9 mouse cellular contexts compared by ENCODE assay signal in the genomic region with DNA sequence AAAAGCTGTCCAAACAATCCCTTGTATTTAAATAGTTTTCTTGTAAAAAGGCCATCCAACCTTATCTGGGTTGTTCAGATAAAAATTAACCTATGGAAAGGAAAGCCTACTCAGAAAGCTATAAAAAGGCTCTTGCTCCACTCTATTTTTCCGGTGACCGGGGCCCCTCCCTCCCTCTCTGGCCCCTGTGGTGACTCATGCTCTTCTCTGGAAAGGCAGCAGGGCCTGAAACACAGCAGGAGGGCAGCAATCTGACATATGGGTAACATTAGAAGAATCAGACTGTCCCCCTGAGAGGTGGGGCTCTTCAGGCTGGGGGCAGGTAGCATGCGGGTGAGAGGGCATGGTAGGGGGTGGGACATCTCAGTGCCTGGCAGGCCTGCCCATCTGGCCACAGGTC.
DNase-seq lines count a peak whose midpoint lies in the region; ATAC-seq and TF ChIP-seq lines count a peak whose summit lies in the region.
"Had no signal": no experiment of that assay in that cellular context is flagged by ENCODE, and none has a peak within 500 bp of the region (broad histone marks: within the 10 kb centered on the region; RNA-seq: fewer than 3 reads in every experiment).

No protein-coding gene starts in this region.

- no peak overlapping the region for H3K9ac ChIP-seq in embryonic facial prominence, embryonic 11.5 days (replicated peaks; ENCODE audit: low read length)
- 0 out of 2 replicates have a peak overlapping the region, but pooled peaks have one; percentile 32 for H3K9ac ChIP-seq in heart, postnatal 0 days (replicated peaks; ENCODE audit: low read depth, low read length)
- H3K9ac ChIP-seq in limb, embryonic 13.5 days = no peak overlapping the region
- H3K9ac ChIP-seq: midbrain, embryonic 12.5 days had no signal

- 18% methylated on average over 3 of the region's 3 CpGs for WGBS in embryonic facial prominence, embryonic 11.5 days
- 7% methylated on average over 3 of the region's 3 CpGs for WGBS in heart, postnatal 0 days
- 24% methylated on average over 3 of the region's 3 CpGs for WGBS in limb, embryonic 13.5 days

- peaks cover 2% of the 10 kb centered on the region for H3K4me1 ChIP-seq in embryonic facial prominence, embryonic 11.5 days (ENCODE audit: control insufficient read depth, insufficient read depth, low read length)
- peaks cover 39% of the 10 kb centered on the region for H3K4me1 ChIP-seq in heart, postnatal 0 days (ENCODE audit: control insufficient read depth, insufficient read depth)
- peaks cover 55% of the 10 kb centered on the region for H3K4me1 ChIP-seq in limb, embryonic 13.5 days

- H3K27ac ChIP-seq in embryonic facial prominence, embryonic 11.5 days (replicated peaks; ENCODE audit: low read depth, low read length) = no peak overlapping the region
- H3K27ac ChIP-seq in heart, postnatal 0 days (ENCODE audit: low read depth) = peak overlapping the region; percentile 81
- H3K27ac ChIP-seq in limb, embryonic 13.5 days = no peak overlapping the region
- H3K27ac ChIP-seq: midbrain, embryonic 12.5 days had no signal

- H3K9me3 ChIP-seq in embryonic facial prominence, embryonic 11.5 days (replicated peaks; ENCODE audit: control insufficient read depth, low read length) = no peaks in the 10 kb centered on the region
- no peaks in the 10 kb centered on the region for H3K9me3 ChIP-seq in heart, postnatal 0 days (replicated peaks; ENCODE audit: control insufficient read depth, low read length)
- H3K9me3 ChIP-seq in limb, embryonic 13.5 days = no peaks in the 10 kb centered on the region
- H3K9me3 ChIP-seq: midbrain, embryonic 12.5 days had no signal

- no peak; the same call in 1 of the 2 replicates for TF ChIP-seq EP300 in heart, postnatal 0 days (IDR thresholded peaks at IDR 0.05; ENCODE audit: low read depth)

- no peak for ATAC-seq in embryonic facial prominence, embryonic 11.5 days (replicated peaks; ENCODE audit: insufficient number of reproducible peaks, low FRiP score, low TSS enrichment, low read depth)
- peak; percentile 69 for ATAC-seq in heart, postnatal 0 days (ENCODE audit: insufficient read depth, low read depth)
- 0 out of 2 replicates have a peak, but pooled peaks have one; percentile 13 for ATAC-seq in limb, embryonic 13.5 days (ENCODE audit: low FRiP score, low read depth)

- no peaks in the 10 kb centered on the region for H3K27me3 ChIP-seq in embryonic facial prominence, embryonic 11.5 days (ENCODE audit: control insufficient read depth, insufficient read depth, low read length)
- H3K27me3 ChIP-seq in heart, postnatal 0 days (ENCODE audit: control insufficient read depth, insufficient read depth, low read length) = no peaks in the 10 kb centered on the region
- H3K27me3 ChIP-seq in limb, embryonic 13.5 days = no peaks in the 10 kb centered on the region

- no peak overlapping the region for H3K4me3 ChIP-seq in embryonic facial prominence, embryonic 11.5 days (ENCODE audit: low read depth, low read length)
- H3K4me3 ChIP-seq in heart, postnatal 0 days (ENCODE audit: low read depth, low read length) = no peak overlapping the region
- H3K4me3 ChIP-seq in limb, embryonic 13.5 days = no peak overlapping the region
- H3K4me3 ChIP-seq: midbrain, embryonic 12.5 days had no signal

- no peaks in the 10 kb centered on the region for H3K36me3 ChIP-seq in embryonic facial prominence, embryonic 11.5 days (replicated peaks; ENCODE audit: control insufficient read depth, insufficient read depth, low read depth, low read length)
- H3K36me3 ChIP-seq in heart, postnatal 0 days (replicated peaks; ENCODE audit: control insufficient read depth, insufficient read depth, low read length) = no peaks in the 10 kb centered on the region
- H3K36me3 ChIP-seq in limb, embryonic 13.5 days = no peaks in the 10 kb centered on the region
- H3K36me3 ChIP-seq: midbrain, embryonic 12.5 days had no signal

- no peak overlapping the region for H3K4me2 ChIP-seq in embryonic facial prominence, embryonic 11.5 days (ENCODE audit: low read depth, low read length)
- peak overlapping the region; percentile 38; the same call in 1 of the 2 replicates for H3K4me2 ChIP-seq in heart, postnatal 0 days (ENCODE audit: low read depth, low read length)
- no peak overlapping the region for H3K4me2 ChIP-seq in limb, embryonic 13.5 days (replicated peaks)
- H3K4me2 ChIP-seq: midbrain, embryonic 12.5 days had no signal

- no peak for TF ChIP-seq CTCF in heart, postnatal 0 days (IDR thresholded peaks at IDR 0.05; ENCODE audit: low read depth)

- DNase-seq in 3134 (ENCODE audit: extremely low read depth, insufficient read length, low spot score) = peak; percentile 59
- peak; percentile 51 to 58 for DNase-seq in adrenal gland, adult 18-20 months (ENCODE audit: low spot score in 2 of 2)
- DNase-seq in embryonic facial prominence, embryonic 11.5 days (ENCODE audit: low spot score) = peak; percentile 48
- DNase-seq in heart, postnatal 0 days (ENCODE audit: low spot score) = peak; percentile 85
- peak; percentile 24 to 47 for DNase-seq in natural killer cell, adult 2 months (ENCODE audit: low spot score in 2 of 2)
- no peak for DNase-seq in frontal cortex, postnatal 25 days (ENCODE audit: low spot score in 2 of 2)
- no peak for DNase-seq in layer of hippocampus, adult 9-10 months (ENCODE audit: low spot score)

Comparison
In these comparisons a context has a peak if more than half of its experiments do, and no peak if none do; other contexts are left out.
1. DNase-seq: peak in 3134 (single experiment), adrenal gland, adult 18-20 months (2 of 2), embryonic facial prominence, embryonic 11.5 days (single experiment), heart, postnatal 0 days (single experiment) and natural killer cell, adult 2 months (2 of 2); none in frontal cortex, postnatal 25 days (0 of 2) and layer of hippocampus, adult 9-10 months (single experiment).